Mouse (Mus musculus) kidney, adult 8-10 months (tissue): ENCODE data around the gene Dync2li1.

ENCODE experiments used
- DNase-seq, 2 experiments: peaks; one replicate each; pipeline ENCODE4 v3.0.0; 2022

The Dync2li1 gene

DNA sequence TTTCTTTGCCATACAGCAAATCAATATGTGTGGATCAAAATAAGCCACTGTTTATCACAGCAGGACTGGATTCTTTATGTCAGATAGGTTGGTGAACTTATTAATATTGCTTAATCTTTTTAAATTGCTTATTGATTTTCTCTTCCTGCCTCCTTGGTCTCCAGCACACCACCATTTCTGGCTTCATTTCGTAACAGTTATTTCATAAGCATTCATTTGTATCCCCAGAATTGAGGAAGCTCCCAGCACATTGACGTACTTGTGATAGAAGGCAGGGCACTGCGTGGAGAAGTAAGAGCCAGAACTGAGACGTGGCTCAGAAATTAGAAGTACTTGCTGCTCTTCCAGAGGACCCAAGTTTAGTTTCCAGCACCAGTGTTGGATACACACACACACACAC is 21.3 kb downstream of the Dync2li1 start:
- no peak for DNase-seq

GRCm38 (mm10) chr17:84650302-84651017 is 24.2 kb downstream of the Dync2li1 start:
- DNase-seq = no peak

- DNase-seq = no peak
Measured at GRCm38 (mm10) chr17:84653544-84653943, 27.2 kb downstream of the Dync2li1 start.

- DNase-seq = no peak
Measured at GRCm38 (mm10) chr17:84656205-84656604, 29.9 kb downstream of the Dync2li1 start.

- DNase-seq = no peak
Measured at GRCm38 (mm10) chr17:84656653-84657421, 30.5 kb downstream of the Dync2li1 start.

DNA sequence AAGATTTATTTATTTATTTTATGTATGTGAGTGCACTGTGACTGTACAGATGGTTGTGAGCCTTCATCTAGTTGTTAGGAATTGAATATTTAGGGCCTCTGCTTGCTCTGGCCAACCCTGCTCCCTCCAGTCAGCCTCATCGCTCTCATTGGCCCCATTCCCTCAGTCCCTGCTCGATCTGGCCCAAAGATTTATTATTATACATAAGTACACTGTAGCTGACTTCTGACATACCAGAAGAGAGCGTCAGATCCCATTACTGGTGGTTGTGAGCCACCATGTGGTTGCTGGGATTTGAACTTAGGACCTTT is 31.1 kb downstream of the Dync2li1 start:
- DNase-seq = no peak

DNA sequence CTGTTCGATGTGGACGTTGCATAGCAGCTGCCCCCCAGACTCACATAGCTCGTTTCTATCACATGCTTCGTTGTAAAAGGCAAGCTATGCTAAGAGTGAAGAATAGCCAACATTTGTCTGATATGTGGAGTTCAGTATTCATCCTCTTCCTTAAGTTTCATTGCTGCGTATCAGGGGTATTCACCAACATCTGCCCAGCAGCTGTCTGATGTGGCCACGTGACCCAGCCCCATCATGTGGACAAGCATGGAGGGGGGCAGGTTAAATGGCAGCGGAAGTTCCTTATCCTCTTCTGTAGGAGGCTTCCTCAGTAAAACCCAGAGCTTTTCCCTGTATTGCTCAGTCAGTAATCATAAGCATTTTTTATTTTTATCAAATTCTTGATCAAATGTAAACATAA is 31.5 kb downstream of the Dync2li1 start:
- DNase-seq = no peak

GRCm38 (mm10) chr17:84658195-84658594 is 31.9 kb downstream of the Dync2li1 start:
- DNase-seq = no peak

- no peak for DNase-seq
Measured at GRCm38 (mm10) chr17:84658951-84659350, 32.7 kb downstream of the Dync2li1 start.

- no peak for DNase-seq
Measured at GRCm38 (mm10) chr17:84665053-84665452, 38.8 kb downstream of the Dync2li1 start.

DNA sequence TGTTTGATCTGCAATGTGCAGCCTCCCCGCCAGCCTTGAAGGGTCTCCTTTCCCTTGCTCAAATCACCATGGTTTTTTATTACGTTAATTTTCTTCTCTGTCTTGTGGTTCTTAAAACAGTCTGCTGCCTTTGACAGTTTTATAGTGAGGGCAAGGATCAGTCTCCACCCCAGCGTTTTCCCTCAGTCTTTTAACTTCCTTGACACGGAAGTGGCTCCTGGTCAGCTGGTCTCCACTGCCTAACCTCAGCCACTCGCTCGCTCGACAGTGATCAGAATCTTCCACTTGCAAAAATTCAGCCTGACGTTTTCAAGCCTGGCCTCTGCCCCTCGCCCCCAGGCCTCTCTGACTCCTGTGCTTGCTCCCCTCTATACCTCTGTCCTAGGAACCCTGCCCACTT is 39.4 kb downstream of the Dync2li1 start:
- DNase-seq = no peak

DNA sequence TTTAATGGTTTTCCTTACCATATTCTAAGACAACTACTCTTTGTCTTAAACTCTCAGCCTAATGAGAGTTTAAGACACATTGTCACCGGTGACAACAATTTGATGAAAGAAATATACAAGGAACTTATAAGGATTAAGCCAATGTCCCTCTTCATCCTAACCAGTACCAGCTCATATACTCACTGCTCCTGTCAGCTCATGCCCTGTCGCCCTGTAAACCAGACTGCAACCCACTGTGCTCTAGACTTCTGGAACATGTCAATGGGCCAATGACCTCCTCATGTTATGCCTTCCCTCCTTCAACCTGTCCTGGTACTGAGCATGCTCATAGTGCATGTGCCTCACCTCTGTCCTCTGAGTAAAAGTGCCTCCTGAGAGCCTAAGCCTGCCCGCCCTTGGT is 41.6 kb downstream of the Dync2li1 start:
- no peak for DNase-seq

DNA sequence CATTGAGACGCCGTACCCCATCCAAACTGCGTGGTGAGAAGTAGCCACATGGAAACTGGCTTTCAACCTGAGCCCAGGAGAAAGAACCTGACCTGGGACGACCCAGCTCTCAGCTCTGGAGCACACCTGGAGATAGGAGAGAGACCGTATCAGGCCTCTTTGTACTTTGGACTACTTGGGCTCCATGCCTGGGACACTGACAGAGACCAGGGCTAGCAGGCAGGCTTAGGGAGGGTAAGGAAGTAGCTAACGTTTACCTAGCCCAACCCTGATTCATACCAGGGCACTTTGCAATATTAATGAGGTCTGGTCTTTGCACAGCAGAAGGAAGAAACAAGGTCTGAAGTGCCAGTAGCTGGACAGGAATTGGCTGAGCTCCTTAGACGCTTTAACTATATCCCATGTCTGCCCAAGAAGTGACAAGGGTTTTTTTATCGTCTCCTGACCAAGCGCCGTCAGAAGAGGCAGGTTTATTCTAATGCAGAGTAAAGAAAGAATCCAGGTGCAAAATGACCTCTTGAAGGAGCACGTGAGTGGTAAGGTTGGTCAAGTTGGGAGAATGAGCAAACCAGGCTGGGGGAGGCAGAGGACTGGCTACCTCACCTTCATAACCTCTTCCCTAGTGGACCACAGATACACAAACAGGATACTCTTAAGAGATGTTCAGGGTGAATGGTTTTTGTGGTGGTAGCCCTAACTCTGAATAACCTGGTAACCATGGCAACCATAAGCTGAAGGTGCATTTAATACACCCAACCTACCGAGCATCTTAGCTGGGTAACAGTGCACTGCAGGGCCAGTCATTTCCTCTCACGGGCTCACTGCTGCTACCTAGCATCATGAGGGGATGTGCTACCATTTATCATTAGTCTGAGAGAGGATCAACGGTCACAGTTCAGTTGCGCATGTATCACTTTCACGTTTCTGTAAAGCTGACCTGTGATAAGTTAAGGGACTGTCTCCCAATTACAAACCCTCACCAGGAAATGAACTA is 46.4 kb downstream of the Dync2li1 start:
- peak; percentile 68 to 80 for DNase-seq

- no peak for DNase-seq
Measured at GRCm38 (mm10) chr17:84674048-84674447, 47.8 kb downstream of the Dync2li1 start.

DNA sequence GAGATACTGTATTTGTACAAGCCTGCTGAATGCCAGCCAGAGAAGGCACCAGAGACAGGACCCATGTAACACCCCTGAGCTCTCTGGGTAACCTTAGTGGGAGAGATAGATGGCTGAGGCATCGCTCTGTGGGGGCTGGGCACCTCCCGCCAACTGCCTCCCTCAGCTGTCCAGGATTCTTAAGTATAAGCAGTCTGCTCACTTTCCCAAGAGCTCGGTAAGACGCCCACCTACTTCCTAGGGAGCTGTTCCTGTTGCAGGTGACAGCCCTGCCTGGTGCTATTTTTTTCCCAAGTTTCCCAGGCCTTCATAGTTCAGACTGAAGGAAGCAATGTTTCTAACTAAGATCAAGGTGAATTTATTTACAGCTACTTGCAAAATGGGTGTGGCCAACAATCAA is 48.9 kb downstream of the Dync2li1 start:
- DNase-seq = no peak

- DNase-seq = no peak
Measured at GRCm38 (mm10) chr17:84675951-84676366, 49.7 kb downstream of the Dync2li1 start, which contains the start of gene Abcg8. Abcg8 (plus strand) TSS chr17:84676302.

- DNase-seq = no peak
Measured at GRCm38 (mm10) chr17:84677595-84677994, 51.3 kb downstream of the Dync2li1 start.

- no peak for DNase-seq
Measured at GRCm38 (mm10) chr17:84681670-84682069, 55.4 kb downstream of the Dync2li1 start.

DNA sequence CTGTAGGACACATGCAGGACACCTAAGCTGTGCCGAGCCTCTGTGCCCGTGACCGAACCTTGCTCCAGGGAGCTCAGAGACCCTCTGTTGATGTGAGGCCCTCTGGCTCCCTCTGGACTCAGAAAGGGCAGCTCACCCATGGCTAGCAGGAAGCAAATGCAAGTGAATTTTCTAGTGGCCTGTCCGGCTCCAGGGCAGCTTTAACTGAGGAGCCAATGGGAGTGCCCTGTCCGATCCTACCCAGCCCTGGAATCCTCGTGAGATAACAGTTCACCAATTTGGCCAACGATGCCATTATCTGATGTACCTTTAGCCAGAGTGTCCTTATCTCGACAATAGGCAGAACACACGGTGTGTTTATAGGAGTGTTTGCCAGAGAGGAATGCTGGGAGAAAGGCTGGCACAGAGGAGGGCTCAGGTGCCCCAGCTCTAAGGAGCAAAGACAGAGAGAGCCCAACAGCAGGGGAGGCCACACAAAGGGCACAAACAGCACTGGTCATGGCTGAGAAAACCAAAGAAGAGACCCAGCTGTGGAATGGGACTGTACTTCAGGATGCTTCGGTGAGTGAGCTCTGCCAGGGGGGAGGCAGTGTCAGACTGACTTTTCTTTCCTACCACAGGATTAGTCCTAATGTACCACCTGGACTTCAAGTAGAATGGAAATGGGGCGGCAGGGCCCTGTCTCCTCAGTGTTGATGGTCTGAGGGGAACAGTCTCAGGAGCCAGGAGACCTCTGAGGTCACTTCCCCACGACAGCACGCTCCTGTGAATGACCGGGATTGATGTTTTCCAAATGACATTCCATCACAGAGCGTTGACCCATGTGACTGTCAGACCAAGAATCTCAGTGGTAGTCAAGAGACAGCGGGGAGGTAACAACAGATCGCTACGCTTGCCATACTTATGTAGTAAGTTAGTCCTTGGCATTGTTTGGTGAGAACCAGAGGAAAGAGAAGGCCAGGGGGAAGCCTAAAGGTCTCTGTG is 56.7 kb downstream of the Dync2li1 start, which contains the start of gene Abcg5:
Gene Abcg5 (minus strand): TSS at position 278 of the 984 bp plus-strand sequence.
- DNase-seq = no peak

DNA sequence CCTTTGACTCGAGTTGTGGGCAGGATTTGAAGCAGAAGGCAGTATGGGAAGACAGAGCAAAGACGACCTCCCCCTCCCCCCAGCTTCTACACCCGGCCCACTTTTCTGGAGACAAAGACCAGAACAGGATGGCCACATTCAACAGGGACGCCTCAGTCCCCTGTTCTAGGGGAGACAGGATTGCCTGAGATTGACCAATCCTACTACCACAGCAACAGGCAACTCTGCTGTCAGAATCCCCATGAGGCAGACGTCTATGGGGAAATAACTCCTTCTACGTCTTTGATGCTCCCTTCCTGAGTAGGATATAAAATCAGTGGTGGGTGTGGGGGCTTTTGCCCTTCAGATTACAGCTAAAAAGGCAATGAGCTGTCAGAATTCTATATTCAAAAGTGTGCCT is 58.0 kb downstream of the Dync2li1 start:
- DNase-seq = no peak

DNA sequence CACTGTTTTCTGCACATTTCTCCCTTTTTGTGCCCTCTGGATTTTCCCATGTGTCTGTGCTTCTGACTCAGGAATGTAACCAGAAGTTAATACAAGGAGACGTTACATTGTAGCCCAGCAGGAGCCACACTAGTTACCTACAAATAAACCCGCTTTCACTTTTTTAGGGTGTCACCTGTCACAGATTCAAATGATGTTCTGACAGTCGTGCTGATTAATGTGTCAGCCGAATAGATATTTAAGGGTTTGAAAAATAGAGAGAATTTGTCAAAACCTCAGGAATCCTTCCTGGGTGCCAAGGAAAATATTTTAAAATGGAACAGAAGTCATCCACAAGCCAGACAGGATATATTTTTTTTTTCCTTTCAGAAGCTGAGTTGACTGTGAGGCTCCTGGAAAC is 59.0 kb downstream of the Dync2li1 start:
- DNase-seq = no peak

- DNase-seq = no peak
Measured at GRCm38 (mm10) chr17:84687994-84688393, 61.7 kb downstream of the Dync2li1 start.
